Mouse (Mus musculus) C2C12 (cell line): ENCODE results near the gene Ctbp1.

Experiments used
- CEBPB ChIP-seq: IDR thresholded peaks from one replicate; pipeline ENCODE4 v1.6.1; 2011; ENCODE audit warnings: low read depth, mild to moderate bottlenecking, control low read depth, moderate library complexity
- CTCF ChIP-seq: IDR thresholded peaks from one replicate; pipeline ENCODE4 v1.5.1; 2011; ENCODE audit not compliant: control insufficient read depth, insufficient read depth, insufficient read length
- MAX ChIP-seq: IDR thresholded peaks from one replicate; pipeline ENCODE4 v1.6.1; 2011; ENCODE audit warnings: mild to moderate bottlenecking, control low read depth
- MYOD1 ChIP-seq: IDR thresholded peaks from one replicate; pipeline ENCODE4 v1.6.1; 2011; ENCODE audit warnings: low read depth; ENCODE audit not compliant: control insufficient read depth, insufficient read length
- MYOG ChIP-seq: IDR thresholded peaks from one replicate; pipeline ENCODE4 v1.6.1; 2011; ENCODE audit not compliant: control insufficient read depth, insufficient read length; ENCODE audit errors: extremely low read depth
- USF1 ChIP-seq: IDR thresholded peaks from one replicate; pipeline ENCODE4 v1.6.1; 2011; ENCODE audit warnings: low read depth, mild to moderate bottlenecking, control low read depth, moderate library complexity

DNA sequence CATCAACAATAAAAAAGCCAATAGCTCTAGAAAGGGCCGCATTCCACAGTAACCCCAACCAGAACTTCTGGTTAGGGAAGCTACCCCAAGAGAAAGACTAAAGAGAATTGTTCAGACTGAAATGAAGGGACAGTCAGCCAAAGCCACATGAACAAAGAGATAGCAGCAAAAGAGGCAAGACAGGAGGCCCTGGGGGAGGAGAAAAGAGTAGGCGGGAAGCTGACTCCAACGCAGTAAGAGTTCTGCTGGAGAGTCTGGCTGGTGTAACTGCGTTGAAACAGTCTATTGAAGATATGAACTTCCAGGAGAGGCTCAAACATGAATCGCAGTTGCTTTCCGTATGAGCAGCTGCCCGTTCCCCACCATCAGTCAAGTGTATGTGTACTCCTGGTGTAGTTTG is 50.3 kb downstream of the Ctbp1 start:
- TF ChIP-seq CTCF (no peak), USF1 (no peak), MAX (no peak), MYOD1 (no peak), CEBPB (no peak), MYOG (no peak)
